Mouse (Mus musculus): ENCODE data around the gene Mrpl51. TPM values are rescaled to one million over a fixed set of nuclear protein-coding genes. Genes with fewer than 3 reads are reported as not detected.

Gene Mrpl51
- total RNA-seq, 1 experiment = 184 TPM

DNA sequence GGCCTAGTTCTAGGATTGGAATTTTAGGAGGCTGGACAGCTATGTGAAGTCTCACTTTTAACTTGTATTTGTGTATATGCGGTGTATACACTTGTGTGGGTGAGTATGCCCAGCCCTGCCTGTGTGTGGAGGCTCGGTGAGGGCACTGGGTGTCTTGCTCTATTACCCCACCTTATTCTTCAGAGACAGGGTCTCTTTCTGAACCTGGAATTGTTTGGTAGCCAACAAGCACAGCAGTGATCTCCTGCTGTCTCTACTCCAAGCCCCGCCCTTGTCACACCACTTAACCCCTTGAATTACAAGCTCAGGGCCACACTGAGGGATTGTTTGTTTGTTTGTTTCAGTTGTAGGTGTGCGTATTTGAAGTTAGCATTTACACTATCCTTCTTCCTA is 40.4 kb downstream of the Mrpl51 start:
- Histone ChIP-seq H3K4me3 (ENCODE audit: insufficient read depth in 1 of 2, low read depth in 1 of 2, low read length in 2 of 2, poor library complexity in 1 of 2, severe bottlenecking in 1 of 2) (peak overlapping the region; percentile 53 to 60; a peak in 3 of 4 replicates), H3K27ac (ENCODE audit: insufficient read depth, low read depth, low read length, poor library complexity, severe bottlenecking) (no peak overlapping the region), H3K4me1 (ENCODE audit: control insufficient read depth in 2 of 2, insufficient read depth in 2 of 2, low read length in 2 of 2, poor library complexity in 1 of 2) (peaks cover 3 to 17% of the 10 kb centered on the region in 2 experiments; a peak in 3 of 4 replicates), H3K36me3 (ENCODE audit: control insufficient read depth, insufficient read depth, low read length, poor library complexity, severe bottlenecking) (no peaks in the 10 kb centered on the region), H3K9me3 (ENCODE audit: control insufficient read depth, insufficient read depth, low read depth, low read length) (no peaks in the 10 kb centered on the region), H3K9ac (ENCODE audit: insufficient read depth, low read depth, low read length, poor library complexity, severe bottlenecking) (0 out of 2 replicates have a peak overlapping the region, but pooled peaks have one; percentile 79)
- in situ Hi-C loops (cut with MboI; ENCODE audit: low sequenced_read_pairs in 2 of 2, unreplicated experiment in 2 of 2) = no loop called here
- no peak for DNase-seq (ENCODE audit: low read depth, low spot score)
- TF ChIP-seq ZC3H11A (IDR thresholded peaks at IDR 0.05; ENCODE audit: borderline replicate concordance, low read depth, low read length) = no peak
- no peak for TF ChIP-seq ZNF384 (IDR thresholded peaks at IDR 0.05; ENCODE audit: low read depth, low read length)
- no peak for TF ChIP-seq CHD2 (IDR thresholded peaks at IDR 0.05; ENCODE audit: low read depth, low read length)
- no peak for TF ChIP-seq HCFC1 (IDR thresholded peaks at IDR 0.05; ENCODE audit: borderline replicate concordance, insufficient read depth, low read length)
- no peak for TF ChIP-seq MAFK (IDR thresholded peaks at IDR 0.05; ENCODE audit: insufficient read depth, low read depth, low read length)

GRCm38 (mm10) chr6:125232516-125232915 is 40.9 kb downstream of the Mrpl51 start:
- no peak for TF ChIP-seq MAFK (IDR thresholded peaks at IDR 0.05; ENCODE audit: insufficient read depth, low read depth, low read length)
- no peak for TF ChIP-seq HCFC1 (IDR thresholded peaks at IDR 0.05; ENCODE audit: borderline replicate concordance, insufficient read depth, low read length)
- TF ChIP-seq ZNF384 (IDR thresholded peaks at IDR 0.05; ENCODE audit: low read depth, low read length) = no peak
- TF ChIP-seq ZC3H11A (IDR thresholded peaks at IDR 0.05; ENCODE audit: borderline replicate concordance, low read depth, low read length) = no peak
- no peak for TF ChIP-seq CHD2 (IDR thresholded peaks at IDR 0.05; ENCODE audit: low read depth, low read length)
- in situ Hi-C loops (cut with MboI; ENCODE audit: low sequenced_read_pairs in 2 of 2, unreplicated experiment in 2 of 2) = no loop called here
- Histone ChIP-seq H3K9ac (ENCODE audit: insufficient read depth, low read depth, low read length, poor library complexity, severe bottlenecking) (no peak overlapping the region), H3K36me3 (ENCODE audit: control insufficient read depth, insufficient read depth, low read length, poor library complexity, severe bottlenecking) (no peaks in the 10 kb centered on the region), H3K27ac (ENCODE audit: insufficient read depth, low read depth, low read length, poor library complexity, severe bottlenecking) (no peak overlapping the region), H3K4me1 (ENCODE audit: control insufficient read depth in 2 of 2, insufficient read depth in 2 of 2, low read length in 2 of 2, poor library complexity in 1 of 2) (peaks cover 3 to 17% of the 10 kb centered on the region in 2 experiments; a peak in 3 of 4 replicates), H3K4me3 (ENCODE audit: insufficient read depth in 1 of 2, low read depth in 1 of 2, low read length in 2 of 2, poor library complexity in 1 of 2, severe bottlenecking in 1 of 2) (no peak overlapping the region), H3K9me3 (ENCODE audit: control insufficient read depth, insufficient read depth, low read depth, low read length) (no peaks in the 10 kb centered on the region)
- no peak for DNase-seq (ENCODE audit: low read depth, low spot score)

DNA sequence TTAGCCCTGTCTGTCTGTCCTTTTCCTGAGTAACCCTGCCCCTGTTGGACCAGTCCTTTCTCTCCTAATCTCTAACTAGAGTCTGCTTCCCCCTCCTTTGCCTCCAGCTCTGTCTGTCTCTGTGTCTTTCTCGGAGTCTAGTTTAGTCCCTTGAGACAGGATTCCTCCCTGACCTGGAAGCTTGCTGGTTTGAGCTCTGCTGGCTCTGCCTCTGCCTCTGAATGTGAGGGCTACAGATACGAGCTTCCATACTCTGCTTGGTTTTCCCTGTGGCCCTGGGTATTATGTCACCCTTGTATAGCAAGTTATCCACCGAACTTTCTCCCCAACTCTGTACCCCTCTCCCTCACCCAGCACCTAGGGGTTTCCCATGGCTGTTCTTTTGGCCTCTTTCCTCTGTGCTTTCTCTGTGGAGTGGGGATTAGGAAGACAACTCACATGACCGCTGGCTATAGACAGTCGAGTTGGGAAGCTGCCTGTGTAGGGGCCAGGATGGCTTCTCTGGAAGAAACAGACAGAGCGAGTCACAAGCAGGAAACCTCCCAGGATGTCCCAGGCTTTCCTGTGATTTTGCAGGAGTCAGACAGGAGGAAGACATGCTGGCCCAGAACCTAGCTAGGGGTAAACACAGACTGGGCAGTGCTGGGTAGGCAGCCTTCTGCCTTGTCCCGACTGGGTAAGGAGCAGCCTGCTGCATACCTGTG is 42.4 kb downstream of the Mrpl51 start:
- H3K27ac ChIP-seq (ENCODE audit: insufficient read depth, low read depth, low read length, poor library complexity, severe bottlenecking) = no peak overlapping the region
- TF ChIP-seq MAFK (IDR thresholded peaks at IDR 0.05; ENCODE audit: insufficient read depth, low read depth, low read length) (no peak), HCFC1 (IDR thresholded peaks at IDR 0.05; ENCODE audit: borderline replicate concordance, insufficient read depth, low read length) (no peak), ZC3H11A (IDR thresholded peaks at IDR 0.05; ENCODE audit: borderline replicate concordance, low read depth, low read length) (no peak), ZNF384 (IDR thresholded peaks at IDR 0.05; ENCODE audit: low read depth, low read length) (no peak), CHD2 (IDR thresholded peaks at IDR 0.05; ENCODE audit: low read depth, low read length) (no peak)
- peaks cover 3 to 17% of the 10 kb centered on the region in 2 experiments; a peak in 3 of 4 replicates for H3K4me1 ChIP-seq (ENCODE audit: control insufficient read depth in 2 of 2, insufficient read depth in 2 of 2, low read length in 2 of 2, poor library complexity in 1 of 2)
- H3K9me3 ChIP-seq (ENCODE audit: control insufficient read depth, insufficient read depth, low read depth, low read length) = no peaks in the 10 kb centered on the region
- H3K36me3 ChIP-seq (ENCODE audit: control insufficient read depth, insufficient read depth, low read length, poor library complexity, severe bottlenecking) = no peaks in the 10 kb centered on the region
- no peak for DNase-seq (ENCODE audit: low read depth, low spot score)
- no peak overlapping the region for H3K9ac ChIP-seq (ENCODE audit: insufficient read depth, low read depth, low read length, poor library complexity, severe bottlenecking)
- in situ Hi-C loops (cut with MboI; ENCODE audit: low sequenced_read_pairs in 2 of 2, unreplicated experiment in 2 of 2) = no loop called here
- no peak overlapping the region for H3K4me3 ChIP-seq (ENCODE audit: insufficient read depth in 1 of 2, low read depth in 1 of 2, low read length in 2 of 2, poor library complexity in 1 of 2, severe bottlenecking in 1 of 2)

GRCm38 (mm10) chr6:125234520-125234828 is 42.9 kb downstream of the Mrpl51 start:
- H3K9ac ChIP-seq (ENCODE audit: insufficient read depth, low read depth, low read length, poor library complexity, severe bottlenecking) = no peak overlapping the region
- no peak for DNase-seq (ENCODE audit: low read depth, low spot score)
- H3K27ac ChIP-seq (ENCODE audit: insufficient read depth, low read depth, low read length, poor library complexity, severe bottlenecking) = no peak overlapping the region
- no peaks in the 10 kb centered on the region for H3K9me3 ChIP-seq (ENCODE audit: control insufficient read depth, insufficient read depth, low read depth, low read length)
- TF ChIP-seq MAFK (IDR thresholded peaks at IDR 0.05; ENCODE audit: insufficient read depth, low read depth, low read length) (no peak), ZC3H11A (IDR thresholded peaks at IDR 0.05; ENCODE audit: borderline replicate concordance, low read depth, low read length) (no peak), CHD2 (IDR thresholded peaks at IDR 0.05; ENCODE audit: low read depth, low read length) (no peak), HCFC1 (IDR thresholded peaks at IDR 0.05; ENCODE audit: borderline replicate concordance, insufficient read depth, low read length) (no peak), ZNF384 (IDR thresholded peaks at IDR 0.05; ENCODE audit: low read depth, low read length) (no peak)
- no peak overlapping the region for H3K4me3 ChIP-seq (ENCODE audit: insufficient read depth in 1 of 2, low read depth in 1 of 2, low read length in 2 of 2, poor library complexity in 1 of 2, severe bottlenecking in 1 of 2)
- H3K4me1 ChIP-seq (ENCODE audit: control insufficient read depth in 2 of 2, insufficient read depth in 2 of 2, low read length in 2 of 2, poor library complexity in 1 of 2) = peaks cover 3 to 17% of the 10 kb centered on the region in 2 experiments; a peak in 3 of 4 replicates
- in situ Hi-C loops (cut with MboI; ENCODE audit: low sequenced_read_pairs in 2 of 2, unreplicated experiment in 2 of 2) = no loop called here
- no peaks in the 10 kb centered on the region for H3K36me3 ChIP-seq (ENCODE audit: control insufficient read depth, insufficient read depth, low read length, poor library complexity, severe bottlenecking)

Measured in ES-E14 (cell line).